Mouse (Mus musculus): ENCODE measurements around the gene Hectd1.

Hectd1 gene

GRCm38 (mm10) chr12:51851155-51851554, 21.8 kb upstream of the Hectd1 start:
- Histone ChIP-seq H3K27me3 (ENCODE audit: control insufficient read depth, insufficient read depth, low read length, poor library complexity, severe bottlenecking) (no peaks in the 10 kb centered on the region), H3K36me3 (ENCODE audit: control insufficient read depth, insufficient read depth, low read length, poor library complexity, severe bottlenecking) (no peaks in the 10 kb centered on the region)
- no peak for DNase-seq (ENCODE audit: low read depth, low spot score)

GRCm38 (mm10) chr12:51850339-51850738, 21.0 kb upstream of the Hectd1 start:
- DNase-seq (ENCODE audit: low read depth, low spot score), result no peak
- Histone ChIP-seq H3K27me3 (ENCODE audit: control insufficient read depth, insufficient read depth, low read length, poor library complexity, severe bottlenecking) (no peaks in the 10 kb centered on the region), H3K36me3 (ENCODE audit: control insufficient read depth, insufficient read depth, low read length, poor library complexity, severe bottlenecking) (no peaks in the 10 kb centered on the region)

GRCm38 (mm10) chr12:51849902-51850301, 20.6 kb upstream of the Hectd1 start:
- H3K27me3 ChIP-seq (ENCODE audit: control insufficient read depth, insufficient read depth, low read length, poor library complexity, severe bottlenecking), result no peaks in the 10 kb centered on the region
- no peak for DNase-seq (ENCODE audit: low read depth, low spot score)
- no peaks in the 10 kb centered on the region for H3K36me3 ChIP-seq (ENCODE audit: control insufficient read depth, insufficient read depth, low read length, poor library complexity, severe bottlenecking)

- Histone ChIP-seq H3K27me3 (ENCODE audit: control insufficient read depth, insufficient read depth, low read length, poor library complexity, severe bottlenecking) (no peaks in the 10 kb centered on the region), H3K36me3 (ENCODE audit: control insufficient read depth, insufficient read depth, low read length, poor library complexity, severe bottlenecking) (no peaks in the 10 kb centered on the region)
- DNase-seq (ENCODE audit: low read depth, low spot score), result no peak
Measured at GRCm38 (mm10) chr12:51847953-51848680, 18.8 kb upstream of the Hectd1 start.

- DNase-seq (ENCODE audit: low read depth, low spot score), result no peak
- H3K36me3 ChIP-seq (ENCODE audit: control insufficient read depth, insufficient read depth, low read length, poor library complexity, severe bottlenecking), result no peaks in the 10 kb centered on the region
- no peaks in the 10 kb centered on the region for H3K27me3 ChIP-seq (ENCODE audit: control insufficient read depth, insufficient read depth, low read length, poor library complexity, severe bottlenecking)
Measured at GRCm38 (mm10) chr12:51845261-51845660, 15.9 kb upstream of the Hectd1 start.

GRCm38 (mm10) chr12:51844771-51845256, 15.5 kb upstream of the Hectd1 start:
- no peaks in the 10 kb centered on the region for H3K27me3 ChIP-seq (ENCODE audit: control insufficient read depth, insufficient read depth, low read length, poor library complexity, severe bottlenecking)
- peak; percentile 92 for DNase-seq (ENCODE audit: low read depth, low spot score)
- no peaks in the 10 kb centered on the region for H3K36me3 ChIP-seq (ENCODE audit: control insufficient read depth, insufficient read depth, low read length, poor library complexity, severe bottlenecking)

- no peaks in the 10 kb centered on the region for H3K27me3 ChIP-seq (ENCODE audit: control insufficient read depth, insufficient read depth, low read length, poor library complexity, severe bottlenecking)
- DNase-seq (ENCODE audit: low read depth, low spot score), result no peak
Measured at GRCm38 (mm10) chr12:51843576-51844520, 14.5 kb upstream of the Hectd1 start.

GRCm38 (mm10) chr12:51842081-51842864, 12.9 kb upstream of the Hectd1 start:
- no peak for DNase-seq (ENCODE audit: low read depth, low spot score)
- no peaks in the 10 kb centered on the region for H3K27me3 ChIP-seq (ENCODE audit: control insufficient read depth, insufficient read depth, low read length, poor library complexity, severe bottlenecking)
- no peaks in the 10 kb centered on the region for H3K36me3 ChIP-seq (ENCODE audit: control insufficient read depth, insufficient read depth, low read length, poor library complexity, severe bottlenecking)

More at GRCm38 (mm10) chr12:51843576-51844520, 14.5 kb upstream of the Hectd1 start:
- H3K36me3 ChIP-seq (ENCODE audit: control insufficient read depth, insufficient read depth, low read length, poor library complexity, severe bottlenecking), result no peaks in the 10 kb centered on the region

GRCm38 (mm10) chr12:51839856-51840255, 10.5 kb upstream of the Hectd1 start:
- Histone ChIP-seq H3K27me3 (ENCODE audit: control insufficient read depth, insufficient read depth, low read length, poor library complexity, severe bottlenecking) (no peaks in the 10 kb centered on the region), H3K36me3 (ENCODE audit: control insufficient read depth, insufficient read depth, low read length, poor library complexity, severe bottlenecking) (no peaks in the 10 kb centered on the region)
- no peak for DNase-seq (ENCODE audit: low read depth, low spot score)

GRCm38 (mm10) chr12:51835219-51835618, 5.9 kb upstream of the Hectd1 start:
- H3K36me3 ChIP-seq (ENCODE audit: control insufficient read depth, insufficient read depth, low read length, poor library complexity, severe bottlenecking), result no peaks in the 10 kb centered on the region
- DNase-seq (ENCODE audit: low read depth, low spot score), result no peak
- no peaks in the 10 kb centered on the region for H3K27me3 ChIP-seq (ENCODE audit: control insufficient read depth, insufficient read depth, low read length, poor library complexity, severe bottlenecking)

GRCm38 (mm10) chr12:51831931-51832330, 2.6 kb upstream of the Hectd1 start:
- DNase-seq (ENCODE audit: low read depth, low spot score), result no peak
- no peaks in the 10 kb centered on the region for H3K36me3 ChIP-seq (ENCODE audit: control insufficient read depth, insufficient read depth, low read length, poor library complexity, severe bottlenecking)
- H3K27me3 ChIP-seq (ENCODE audit: control insufficient read depth, insufficient read depth, low read length, poor library complexity, severe bottlenecking), result no peaks in the 10 kb centered on the region

GRCm38 (mm10) chr12:51831296-51831695, 2.0 kb upstream of the Hectd1 start:
- DNase-seq (ENCODE audit: low read depth, low spot score), result no peak
- Histone ChIP-seq H3K27me3 (ENCODE audit: control insufficient read depth, insufficient read depth, low read length, poor library complexity, severe bottlenecking) (no peaks in the 10 kb centered on the region), H3K36me3 (ENCODE audit: control insufficient read depth, insufficient read depth, low read length, poor library complexity, severe bottlenecking) (0 out of 2 replicates have a peak, but pooled peaks cover 2% of the 10 kb centered on the region)

- peaks cover 4% of the 10 kb centered on the region; the same call in 1 of the 2 replicates for H3K36me3 ChIP-seq (ENCODE audit: control insufficient read depth, insufficient read depth, low read length, poor library complexity, severe bottlenecking)
- DNase-seq (ENCODE audit: low read depth, low spot score), result no peak
- H3K27me3 ChIP-seq (ENCODE audit: control insufficient read depth, insufficient read depth, low read length, poor library complexity, severe bottlenecking), result no peaks in the 10 kb centered on the region
Measured at GRCm38 (mm10) chr12:51830671-51831070, 1.3 kb upstream of the Hectd1 start.

GRCm38 (mm10) chr12:51830077-51830402, 704 bp upstream of the Hectd1 start:
- peaks cover 6% of the 10 kb centered on the region; the same call in 1 of the 2 replicates for H3K36me3 ChIP-seq (ENCODE audit: control insufficient read depth, insufficient read depth, low read length, poor library complexity, severe bottlenecking)
- H3K27me3 ChIP-seq (ENCODE audit: control insufficient read depth, insufficient read depth, low read length, poor library complexity, severe bottlenecking), result no peaks in the 10 kb centered on the region
- peak; percentile 38 for DNase-seq (ENCODE audit: low read depth, low spot score)
